Mouse (Mus musculus): ENCODE results near the gene Nrxn2. TPM values are rescaled to one million over a fixed set of nuclear protein-coding genes. Genes with fewer than 3 reads are reported as not detected.

Nrxn2 gene
- polyA plus RNA-seq, 1 experiment from 2014 or later, result 1.3 TPM

GRCm38 (mm10) chr19:6381238-6381637, 37.3 kb upstream of the Nrxn2 start:
- no peak for TF ChIP-seq CTCF (IDR thresholded peaks at IDR 0.05; ENCODE audit: low read depth)
- TF ChIP-seq EP300 (optimal IDR thresholded peaks at IDR 0.05), result no peak
- Histone ChIP-seq H3K36me3 (ENCODE audit: control insufficient read depth, insufficient read depth, low read length) (peaks cover 16% of the 10 kb centered on the region), H3K27ac (replicated peaks) (no peak overlapping the region), H3K27me3 (ENCODE audit: control insufficient read depth, insufficient read depth, low read length) (no peaks in the 10 kb centered on the region), H3K4me3 (ENCODE audit: low read depth, low read length) (no peak overlapping the region), H3K4me1 (replicated peaks; ENCODE audit: control insufficient read depth, insufficient read depth) (no peaks in the 10 kb centered on the region; the same call in 1 of the 2 replicates), H3K9ac (ENCODE audit: low read length) (no peak overlapping the region), H3K4me2 (replicated peaks; ENCODE audit: low read depth) (no peak overlapping the region), H3K9me3 (ENCODE audit: control insufficient read depth, low read length) (no peaks in the 10 kb centered on the region)
- ATAC-seq (ENCODE audit: low FRiP score, low TSS enrichment), result no peak
- WGBS, result 94% methylated on average over 5 of the region's 5 CpGs
- DNase-seq (ENCODE audit: low spot score), result no peak

- no peak for ATAC-seq (ENCODE audit: low FRiP score, low TSS enrichment)
- 63% methylated on average over 4 of the region's 4 CpGs for WGBS
These were observed 36.1 kb upstream of the Nrxn2 start for GRCm38 (mm10) chr19:6382323-6382924.

GRCm38 (mm10) chr19:6383470-6383869, 35.1 kb upstream of the Nrxn2 start:
- H3K36me3 ChIP-seq (ENCODE audit: control insufficient read depth, insufficient read depth, low read length), result no peaks in the 10 kb centered on the region
- no peaks in the 10 kb centered on the region for H3K9me3 ChIP-seq (ENCODE audit: control insufficient read depth, low read length)
- 42% methylated on average over 5 of the region's 5 CpGs for WGBS
- TF ChIP-seq CTCF (IDR thresholded peaks at IDR 0.05; ENCODE audit: low read depth) (no peak), EP300 (optimal IDR thresholded peaks at IDR 0.05) (no peak)
- no peak overlapping the region for H3K4me3 ChIP-seq (ENCODE audit: low read depth, low read length)
- DNase-seq (ENCODE audit: low spot score), result no peak
- no peak overlapping the region for H3K9ac ChIP-seq (ENCODE audit: low read length)
- H3K27me3 ChIP-seq (ENCODE audit: control insufficient read depth, insufficient read depth, low read length), result no peaks in the 10 kb centered on the region
- H3K27ac ChIP-seq (replicated peaks), result peak overlapping the region; percentile 56
- no peak for ATAC-seq (ENCODE audit: low FRiP score, low TSS enrichment)
- no peaks in the 10 kb centered on the region; the same call in 1 of the 2 replicates for H3K4me1 ChIP-seq (replicated peaks; ENCODE audit: control insufficient read depth, insufficient read depth)
- no peak overlapping the region for H3K4me2 ChIP-seq (replicated peaks; ENCODE audit: low read depth)

More at GRCm38 (mm10) chr19:6382323-6382924, 36.1 kb upstream of the Nrxn2 start:
- Histone ChIP-seq H3K4me1 (replicated peaks; ENCODE audit: control insufficient read depth, insufficient read depth) (no peaks in the 10 kb centered on the region; the same call in 1 of the 2 replicates), H3K9ac (ENCODE audit: low read length) (no peak overlapping the region), H3K4me2 (replicated peaks; ENCODE audit: low read depth) (no peak overlapping the region), H3K36me3 (ENCODE audit: control insufficient read depth, insufficient read depth, low read length) (peaks cover 4% of the 10 kb centered on the region), H3K27ac (replicated peaks) (no peak overlapping the region), H3K4me3 (ENCODE audit: low read depth, low read length) (no peak overlapping the region), H3K9me3 (ENCODE audit: control insufficient read depth, low read length) (no peaks in the 10 kb centered on the region), H3K27me3 (ENCODE audit: control insufficient read depth, insufficient read depth, low read length) (no peaks in the 10 kb centered on the region)
- no peak for TF ChIP-seq CTCF (IDR thresholded peaks at IDR 0.05; ENCODE audit: low read depth)
- no peak for TF ChIP-seq EP300 (optimal IDR thresholded peaks at IDR 0.05)
- DNase-seq (ENCODE audit: low spot score), result no peak

- Histone ChIP-seq H3K4me3 (ENCODE audit: low read depth, low read length) (peak within 1 kb of the TSS; percentile 10), H3K27ac (replicated peaks) (peak within 1 kb of the TSS; percentile 56), H3K27me3 (ENCODE audit: control insufficient read depth, insufficient read depth, low read length) (no peaks in the 10 kb centered on the region), H3K9me3 (ENCODE audit: control insufficient read depth, low read length) (no peaks in the 10 kb centered on the region), H3K9ac (ENCODE audit: low read length) (peak within 1 kb of the TSS; percentile 14; the same call in 1 of the 2 replicates), H3K4me1 (replicated peaks; ENCODE audit: control insufficient read depth, insufficient read depth) (no peaks in the 10 kb centered on the region; the same call in 1 of the 2 replicates), H3K4me2 (replicated peaks; ENCODE audit: low read depth) (peak within 1 kb of the TSS; percentile 44), H3K36me3 (ENCODE audit: control insufficient read depth, insufficient read depth, low read length) (no peaks in the 10 kb centered on the region)
- peak; percentile 62 for DNase-seq (ENCODE audit: low spot score)
- ATAC-seq (ENCODE audit: low FRiP score, low TSS enrichment), result peak; percentile 51; the same call in 1 of the 2 replicates
- WGBS, result 16% methylated on average over 7 of the region's 7 CpGs
- TF ChIP-seq CTCF (IDR thresholded peaks at IDR 0.05; ENCODE audit: low read depth) (peak; percentile 31), EP300 (optimal IDR thresholded peaks at IDR 0.05) (no peak)
These were observed 34.4 kb upstream of the Nrxn2 start, which contains the start of gene Pygm for GRCm38 (mm10) chr19:6384128-6384527. TSS of gene Pygm (plus strand) at chr19:6384399.

- Histone ChIP-seq H3K36me3 (ENCODE audit: control insufficient read depth, insufficient read depth, low read length) (no peaks in the 10 kb centered on the region), H3K27ac (replicated peaks) (no peak overlapping the region; the same call in 1 of the 2 replicates), H3K9ac (ENCODE audit: low read length) (peak overlapping the region; percentile 14; the same call in 1 of the 2 replicates), H3K4me1 (replicated peaks; ENCODE audit: control insufficient read depth, insufficient read depth) (no peaks in the 10 kb centered on the region; the same call in 1 of the 2 replicates), H3K4me2 (replicated peaks; ENCODE audit: low read depth) (peak overlapping the region; percentile 44), H3K27me3 (ENCODE audit: control insufficient read depth, insufficient read depth, low read length) (no peaks in the 10 kb centered on the region), H3K9me3 (ENCODE audit: control insufficient read depth, low read length) (no peaks in the 10 kb centered on the region), H3K4me3 (ENCODE audit: low read depth, low read length) (peak overlapping the region; percentile 10)
- ATAC-seq (ENCODE audit: low FRiP score, low TSS enrichment) (no peak), DNase-seq (ENCODE audit: low spot score) (peak; percentile 14)
- TF ChIP-seq EP300 (optimal IDR thresholded peaks at IDR 0.05), result no peak
- no peak for TF ChIP-seq CTCF (IDR thresholded peaks at IDR 0.05; ENCODE audit: low read depth)
- WGBS, result 61% methylated on average over 11 of the region's 11 CpGs
These were observed 33.6 kb upstream of the Nrxn2 start for GRCm38 (mm10) chr19:6384954-6385353.

- no peak overlapping the region for H3K9ac ChIP-seq (ENCODE audit: low read length)
- TF ChIP-seq EP300 (optimal IDR thresholded peaks at IDR 0.05) (no peak), CTCF (IDR thresholded peaks at IDR 0.05; ENCODE audit: low read depth) (no peak)
- H3K4me2 ChIP-seq (replicated peaks; ENCODE audit: low read depth), result peak overlapping the region; percentile 44
- no peak overlapping the region; the same call in 1 of the 2 replicates for H3K27ac ChIP-seq (replicated peaks)
- no peak for DNase-seq (ENCODE audit: low spot score)
- ATAC-seq (ENCODE audit: low FRiP score, low TSS enrichment), result no peak
- H3K9me3 ChIP-seq (ENCODE audit: control insufficient read depth, low read length), result no peaks in the 10 kb centered on the region
- H3K27me3 ChIP-seq (ENCODE audit: control insufficient read depth, insufficient read depth, low read length), result no peaks in the 10 kb centered on the region
- no peaks in the 10 kb centered on the region; the same call in 1 of the 2 replicates for H3K4me1 ChIP-seq (replicated peaks; ENCODE audit: control insufficient read depth, insufficient read depth)
- 80% methylated on average over 5 of the region's 5 CpGs for WGBS
- no peaks in the 10 kb centered on the region for H3K36me3 ChIP-seq (ENCODE audit: control insufficient read depth, insufficient read depth, low read length)
- H3K4me3 ChIP-seq (ENCODE audit: low read depth, low read length), result no peak overlapping the region; the same call in 1 of the 2 replicates
These were observed 33.1 kb upstream of the Nrxn2 start for GRCm38 (mm10) chr19:6385419-6385818.
